Comparison of ENCODE assay signal across 13 mouse cellular contexts in the genomic region with DNA sequence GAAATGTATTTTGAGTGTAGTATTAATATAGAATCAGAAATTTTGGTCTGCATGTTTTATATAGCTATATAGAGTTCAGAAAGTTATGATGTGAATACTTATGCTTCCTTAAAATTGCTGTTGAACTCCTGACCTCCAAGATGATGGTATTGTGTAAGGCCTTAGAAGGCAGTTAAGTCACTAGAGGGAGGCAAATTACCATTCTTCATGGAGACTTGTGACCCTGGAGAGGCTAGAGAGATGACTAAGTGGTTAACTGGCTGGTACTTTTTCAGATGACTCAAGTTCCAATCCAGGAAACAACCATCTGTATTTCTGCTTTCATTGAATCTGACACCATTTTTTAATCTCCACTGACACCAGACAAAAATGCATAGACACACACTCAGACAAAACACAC. TPM values are rescaled to one million over a fixed set of nuclear protein-coding genes. Genes with fewer than 3 reads are reported as not detected.
DNase-seq lines count a peak whose midpoint lies in the region; ATAC-seq and TF ChIP-seq lines count a peak whose summit lies in the region.
"Had no signal": no experiment of that assay in that cellular context is flagged by ENCODE, and none has a peak within 500 bp of the region (broad histone marks: within the 10 kb centered on the region; RNA-seq: fewer than 3 reads in every experiment).

No protein-coding gene starts in this region.

- H3K4me1 ChIP-seq in lung, embryonic 14.5 days (ENCODE audit: insufficient read depth), result no peaks in the 10 kb centered on the region
- H3K4me1 ChIP-seq in heart, embryonic 11.5 days (ENCODE audit: control insufficient read depth, insufficient read depth, low read length), result no peaks in the 10 kb centered on the region
- H3K4me1 ChIP-seq: hindbrain, embryonic 10.5 days had no signal

- no peak for ATAC-seq in lung, embryonic 14.5 days (ENCODE audit: insufficient read depth)
- ATAC-seq in neutrophil, adult 5-6 weeks (ENCODE audit: extremely low read depth, insufficient number of reproducible peaks, low FRiP score, poor library complexity, severe bottlenecking), result peak; percentile 96
- ATAC-seq in heart, embryonic 11.5 days (replicated peaks; ENCODE audit: insufficient number of reproducible peaks, low FRiP score, low TSS enrichment), result no peak

- H3K27me3 ChIP-seq in lung, embryonic 14.5 days (ENCODE audit: insufficient read depth, low read length), result no peaks in the 10 kb centered on the region
- H3K27me3 ChIP-seq in heart, embryonic 11.5 days (ENCODE audit: control insufficient read depth, insufficient read depth, low read length), result no peaks in the 10 kb centered on the region

- H3K4me3 ChIP-seq in lung, embryonic 14.5 days (ENCODE audit: low read depth, low read length), result no peak overlapping the region
- no peak overlapping the region for H3K4me3 ChIP-seq in heart, embryonic 11.5 days (ENCODE audit: low read depth, low read length)
- H3K4me3 ChIP-seq: erythroblast, embryonic 14.5 days; hindbrain, embryonic 10.5 days; myocyte had no signal

- H3K9ac ChIP-seq in lung, embryonic 14.5 days, result no peak overlapping the region
- H3K9ac ChIP-seq in heart, embryonic 11.5 days (ENCODE audit: low read depth, low read length), result no peak overlapping the region

- peak; percentile 23 for DNase-seq in lung, embryonic 14.5 days
- DNase-seq in lung, postnatal 4 days, result no peak
- peak; percentile 28 for DNase-seq in ES-CJ7 (ENCODE audit: low read depth, low spot score)
- peak; percentile 10 for DNase-seq in brain, embryonic 14.5 days (ENCODE audit: low read depth)
- DNase-seq in kidney, postnatal 14 days, result no peak
- DNase-seq: cerebellum, postnatal 10 days; gastrocnemius, postnatal 36 days; kidney, postnatal 10 days had no signal

- no peaks in the 10 kb centered on the region for H3K9me3 ChIP-seq in lung, embryonic 14.5 days (ENCODE audit: low read depth, low read length)
- H3K9me3 ChIP-seq in heart, embryonic 11.5 days (replicated peaks; ENCODE audit: control insufficient read depth, low read length), result no peaks in the 10 kb centered on the region
- H3K9me3 ChIP-seq: hindbrain, embryonic 10.5 days had no signal

- H3K36me3 ChIP-seq in lung, embryonic 14.5 days (ENCODE audit: insufficient read depth), result no peaks in the 10 kb centered on the region
- no peaks in the 10 kb centered on the region for H3K36me3 ChIP-seq in heart, embryonic 11.5 days (ENCODE audit: control insufficient read depth, insufficient read depth, low read length)
- H3K36me3 ChIP-seq: hindbrain, embryonic 10.5 days had no signal

- no peak overlapping the region for H3K27ac ChIP-seq in lung, embryonic 14.5 days (ENCODE audit: low read depth)
- no peak overlapping the region for H3K27ac ChIP-seq in heart, embryonic 11.5 days (ENCODE audit: low read depth, low read length)
- H3K27ac ChIP-seq: hindbrain, embryonic 10.5 days had no signal

- TF ChIP-seq CTCF in lung, embryonic 14.5 days (IDR thresholded peaks at IDR 0.05; ENCODE audit: low read depth), result no peak
- TF ChIP-seq CTCF in brain, embryonic 14.5 days (IDR thresholded peaks at IDR 0.05; ENCODE audit: borderline replicate concordance, extremely low read depth, insufficient read depth, insufficient read length), result no peak

- no peak overlapping the region for H3K4me2 ChIP-seq in lung, embryonic 14.5 days
- no peak overlapping the region for H3K4me2 ChIP-seq in heart, embryonic 11.5 days

- no peak for TF ChIP-seq POLR2A in brain, embryonic 14.5 days (IDR thresholded peaks at IDR 0.05; ENCODE audit: borderline replicate concordance, extremely low read depth, insufficient read depth, insufficient read length, poor library complexity, severe bottlenecking)

RNA-seq across cellular contexts. Expression of a gene that starts 11.8 kb away (rescaled TPM):
- 1.6 and 2.0 TPM in 2 replicates for polyA plus RNA-seq in lung, embryonic 14.5 days (2014; fragmentation: Nextera tagmentation; extraction: Ambion mirVana)
- polyA plus RNA-seq in brain, embryonic 14.5 days (2012; rRNA removed), result 0.68 and 0.98 TPM in 2 replicates
- total RNA-seq in neutrophil, adult 5-6 weeks (2017), result 346 and 366 TPM in 2 replicates
- polyA plus RNA-seq in heart, embryonic 11.5 days (2014; fragmentation: Nextera tagmentation; extraction: Ambion mirVana), result 0.86 and 1.2 TPM in 2 replicates
- polyA plus RNA-seq: erythroblast, embryonic 14.5 days; myocyte had no signal

Comparison
In these comparisons a context has a peak if more than half of its experiments do, and no peak if none do; other contexts are left out.
1. DNase-seq: peak in lung, embryonic 14.5 days (single experiment), ES-CJ7 (single experiment) and brain, embryonic 14.5 days (single experiment); none in lung, postnatal 4 days (0 of 2) and kidney, postnatal 14 days (single experiment).